Comparison of ENCODE assay signal across 28 mouse cellular contexts in genomic region chrX:137947741-137948140, GRCm38 (mm10).
"Had no signal": no experiment of that assay in that cellular context is flagged by ENCODE, and none has a peak within 500 bp of the region (broad histone marks: within the 10 kb centered on the region; RNA-seq: fewer than 3 reads in every experiment).

No protein-coding gene starts in this region.

- H3K4me2 ChIP-seq: embryonic facial prominence, embryonic 12.5 days; embryonic facial prominence, embryonic 13.5 days; embryonic facial prominence, embryonic 15.5 days; forebrain, embryonic 12.5 days; forebrain, embryonic 15.5 days had no signal

- H3K36me3 ChIP-seq: embryonic facial prominence, embryonic 10.5 days; embryonic facial prominence, embryonic 12.5 days; embryonic facial prominence, embryonic 13.5 days; embryonic facial prominence, embryonic 15.5 days; forebrain, embryonic 10.5 days; forebrain, embryonic 12.5 days; forebrain, embryonic 15.5 days; heart, embryonic 10.5 days had no signal

- ATAC-seq: forebrain, embryonic 14.5 days; forebrain, embryonic 15.5 days; forebrain, embryonic 16.5 days; forebrain, postnatal 0 days had no signal

- H3K9ac ChIP-seq: embryonic facial prominence, embryonic 12.5 days; embryonic facial prominence, embryonic 13.5 days; embryonic facial prominence, embryonic 15.5 days; forebrain, embryonic 12.5 days; forebrain, embryonic 15.5 days; forebrain, postnatal 0 days had no signal

- DNase-seq: cerebellum, adult 8-10 months; cerebellum, adult 9-10 months; cerebellum, adult 9-11 months; cerebellum, postnatal 10 days; cerebellum, postnatal 14 days; cerebellum, postnatal 25 days; cerebellum, postnatal 36 days; embryo, embryonic 11 days; forebrain, postnatal 0 days; gastrocnemius, adult 2 months; gastrocnemius, postnatal 10 days; gastrocnemius, postnatal 14 days; gastrocnemius, postnatal 25 days; gastrocnemius, postnatal 36 days; heart, adult 11 months; heart, adult 18-20 months; heart, adult 2 months had no signal

- H3K4me1 ChIP-seq: embryonic facial prominence, embryonic 10.5 days; embryonic facial prominence, embryonic 12.5 days; embryonic facial prominence, embryonic 13.5 days; embryonic facial prominence, embryonic 15.5 days; forebrain, embryonic 10.5 days; forebrain, embryonic 12.5 days; forebrain, embryonic 15.5 days; heart, embryonic 10.5 days had no signal

- H3K9me3 ChIP-seq: embryonic facial prominence, embryonic 10.5 days; embryonic facial prominence, embryonic 12.5 days; embryonic facial prominence, embryonic 13.5 days; embryonic facial prominence, embryonic 15.5 days; forebrain, embryonic 10.5 days; forebrain, embryonic 12.5 days; forebrain, embryonic 15.5 days; heart, embryonic 10.5 days had no signal

- H3K4me3 ChIP-seq: embryonic facial prominence, embryonic 10.5 days; embryonic facial prominence, embryonic 12.5 days; embryonic facial prominence, embryonic 13.5 days; embryonic facial prominence, embryonic 15.5 days; erythroblast, embryonic 14.5 days; forebrain, embryonic 10.5 days; forebrain, embryonic 12.5 days; forebrain, embryonic 15.5 days; gastrocnemius, adult 2 months; heart, adult 2 months; heart, embryonic 10.5 days had no signal

- H3K27ac ChIP-seq: embryonic facial prominence, embryonic 10.5 days; embryonic facial prominence, embryonic 12.5 days; embryonic facial prominence, embryonic 13.5 days; embryonic facial prominence, embryonic 15.5 days; forebrain, embryonic 10.5 days; forebrain, embryonic 12.5 days; forebrain, embryonic 15.5 days; gastrocnemius, adult 2 months; heart, adult 2 months; heart, embryonic 10.5 days had no signal

- H3K27me3 ChIP-seq: embryonic facial prominence, embryonic 12.5 days; embryonic facial prominence, embryonic 13.5 days; embryonic facial prominence, embryonic 15.5 days; forebrain, embryonic 12.5 days; forebrain, embryonic 15.5 days had no signal
